In the genomic region with DNA sequence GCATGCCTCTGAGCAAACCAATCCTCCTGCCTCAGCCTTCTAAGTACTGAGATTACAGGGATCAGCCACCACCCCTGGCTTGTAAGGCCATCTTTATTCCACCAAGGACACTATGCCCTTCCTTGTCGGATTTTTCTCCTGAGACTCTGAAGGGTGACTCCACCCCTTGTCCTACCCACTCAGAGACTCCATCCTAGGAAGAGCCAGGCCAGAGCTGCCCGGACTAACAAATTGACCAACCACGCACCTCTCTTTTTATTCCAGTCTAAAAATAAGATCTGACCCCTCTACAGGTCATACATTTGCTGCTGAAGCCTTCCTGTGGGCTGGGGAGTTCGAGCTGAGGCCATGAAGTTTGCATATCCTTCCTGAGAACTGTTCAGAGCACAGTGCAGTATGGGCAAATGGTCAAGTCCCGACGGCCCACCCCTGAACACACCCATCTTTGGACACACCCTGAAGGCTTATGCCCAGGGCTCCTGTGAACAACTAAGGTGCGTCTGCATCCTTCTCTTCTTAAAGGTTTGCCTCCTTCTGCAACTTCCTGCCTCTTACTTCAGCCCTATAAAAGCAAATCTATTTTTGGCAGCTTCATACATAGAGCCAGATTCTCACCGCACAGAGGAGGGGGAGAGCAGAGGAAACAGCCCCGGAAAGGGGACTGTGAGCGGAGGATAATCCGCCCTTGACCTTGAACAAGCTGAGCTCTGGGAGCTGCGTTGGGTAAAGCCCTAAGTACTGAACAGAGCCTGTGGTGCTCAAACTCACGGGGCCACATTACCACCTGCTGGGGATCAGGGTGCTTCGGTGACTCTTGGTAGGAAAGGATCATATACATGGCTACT, we compare ENCODE assay signal across 14 mouse cellular contexts. TPM values are rescaled to one million over a fixed set of nuclear protein-coding genes. Genes with fewer than 3 reads are reported as not detected.
DNase-seq lines count a peak whose midpoint lies in the region; ATAC-seq and TF ChIP-seq lines count a peak whose summit lies in the region.
"Had no signal": no experiment of that assay in that cellular context is flagged by ENCODE, and none has a peak within 500 bp of the region (broad histone marks: within the 10 kb centered on the region; RNA-seq: fewer than 3 reads in every experiment).

No protein-coding gene starts in this region.

- H3K27me3 ChIP-seq in kidney, adult 2 months (replicated peaks; ENCODE audit: control insufficient read depth, insufficient read depth, low read length) = no peaks in the 10 kb centered on the region
- H3K27me3 ChIP-seq in kidney, embryonic 14.5 days (ENCODE audit: control insufficient read depth, insufficient read depth, low read length) = no peaks in the 10 kb centered on the region
- no peaks in the 10 kb centered on the region for H3K27me3 ChIP-seq in forebrain, embryonic 14.5 days (replicated peaks; ENCODE audit: control insufficient read depth, insufficient read depth, low read length)
- H3K27me3 ChIP-seq: embryonic facial prominence, embryonic 12.5 days; forebrain, embryonic 15.5 days; neural tube, embryonic 12.5 days had no signal

- no peak for TF ChIP-seq POLR2A in kidney, adult 2 months (IDR thresholded peaks at IDR 0.05; ENCODE audit: low read depth, low read length)

- no peaks in the 10 kb centered on the region for H3K9me3 ChIP-seq in kidney, embryonic 14.5 days (ENCODE audit: control insufficient read depth, low read length)
- H3K9me3 ChIP-seq in forebrain, embryonic 14.5 days (replicated peaks; ENCODE audit: control insufficient read depth, low read length) = no peaks in the 10 kb centered on the region
- H3K9me3 ChIP-seq: embryonic facial prominence, embryonic 12.5 days; forebrain, embryonic 15.5 days; neural tube, embryonic 12.5 days had no signal

- H3K36me3 ChIP-seq in kidney, adult 2 months (ENCODE audit: control insufficient read depth, insufficient read depth, low read length) = no peaks in the 10 kb centered on the region
- H3K36me3 ChIP-seq in kidney, embryonic 14.5 days (ENCODE audit: control insufficient read depth, insufficient read depth, low read length) = no peaks in the 10 kb centered on the region
- H3K36me3 ChIP-seq in forebrain, embryonic 14.5 days (ENCODE audit: control insufficient read depth, insufficient read depth, low read length) = no peaks in the 10 kb centered on the region
- H3K36me3 ChIP-seq: embryonic facial prominence, embryonic 12.5 days; forebrain, embryonic 15.5 days had no signal

- H3K27ac ChIP-seq in kidney, adult 2 months (ENCODE audit: insufficient read depth, low read depth, low read length) = 0 out of 2 replicates have a peak overlapping the region, but pooled peaks have one; percentile 27
- H3K27ac ChIP-seq in kidney, embryonic 14.5 days (ENCODE audit: low read depth, low read length) = no peak overlapping the region
- H3K27ac ChIP-seq in forebrain, embryonic 14.5 days (ENCODE audit: low read depth, low read length) = no peak overlapping the region
- H3K27ac ChIP-seq: embryonic facial prominence, embryonic 12.5 days; forebrain, embryonic 15.5 days; liver, embryonic 14.5 days; neural tube, embryonic 12.5 days had no signal

- H3K9ac ChIP-seq in kidney, embryonic 14.5 days (ENCODE audit: low read depth, low read length) = no peak overlapping the region
- no peak overlapping the region for H3K9ac ChIP-seq in forebrain, embryonic 14.5 days (ENCODE audit: low read length)
- H3K9ac ChIP-seq: embryonic facial prominence, embryonic 12.5 days; forebrain, embryonic 15.5 days; liver, embryonic 14.5 days; neural tube, embryonic 12.5 days had no signal

- 60% methylated on average over 14 of the region's 14 CpGs for WGBS in kidney, adult 2 months
- WGBS in kidney, embryonic 14.5 days = 73% methylated on average over 14 of the region's 14 CpGs
- 83% methylated on average over 14 of the region's 14 CpGs for WGBS in forebrain, embryonic 14.5 days

- ATAC-seq in kidney, embryonic 14.5 days (ENCODE audit: low FRiP score, low TSS enrichment) = no peak
- ATAC-seq in hematopoietic stem cell, adult 5-6 weeks (replicated peaks in 1 of 2; ENCODE audit: insufficient read depth in 1 of 2, low FRiP score in 2 of 2, low TSS enrichment in 1 of 2, low read depth in 1 of 2, poor library complexity in 2 of 2, severe bottlenecking in 2 of 2) = peak; percentile 15 to 48; a peak in 1 of 4 replicates
- no peak for ATAC-seq in forebrain, embryonic 14.5 days
- ATAC-seq: forebrain, embryonic 15.5 days had no signal

- H3K4me1 ChIP-seq in kidney, adult 2 months (ENCODE audit: control insufficient read depth, insufficient read depth, low read length) = no peaks in the 10 kb centered on the region
- H3K4me1 ChIP-seq in kidney, embryonic 14.5 days (ENCODE audit: control insufficient read depth, insufficient read depth, low read length) = peaks cover 11% of the 10 kb centered on the region; the same call in 1 of the 2 replicates
- H3K4me1 ChIP-seq in forebrain, embryonic 14.5 days (ENCODE audit: control insufficient read depth, insufficient read depth, low read length) = no peaks in the 10 kb centered on the region
- H3K4me1 ChIP-seq: embryonic facial prominence, embryonic 12.5 days; forebrain, embryonic 15.5 days had no signal

- no peak for TF ChIP-seq CTCF in kidney, adult 2 months (conservative IDR thresholded peaks at IDR 0.05; ENCODE audit: insufficient read depth, insufficient read length, low read depth, low read length)

- DNase-seq in kidney, adult 2 months = peak; percentile 42
- peak; percentile 16 for DNase-seq in CD4-positive helper T cell, adult 2 months (ENCODE audit: low read depth, low spot score)
- peak; percentile 55 for DNase-seq in brain, adult 2 months (ENCODE audit: low read depth, low spot score)
- DNase-seq in cerebellum, postnatal 4 days (ENCODE audit: low spot score in 2 of 2) = no peak
- DNase-seq in neural tube, embryonic 10.5 days (ENCODE audit: extremely low spot score, low spot score) = no peak
- DNase-seq in forebrain, embryonic 14.5 days (ENCODE audit: low spot score) = no peak
- DNase-seq: cerebellum, adult 18-20 months had no signal

- H3K4me2 ChIP-seq in kidney, embryonic 14.5 days (replicated peaks; ENCODE audit: low read depth, low read length) = no peak overlapping the region
- H3K4me2 ChIP-seq in forebrain, embryonic 14.5 days (ENCODE audit: low read length) = no peak overlapping the region
- H3K4me2 ChIP-seq: embryonic facial prominence, embryonic 12.5 days; forebrain, embryonic 15.5 days; neural tube, embryonic 12.5 days had no signal

- H3K4me3 ChIP-seq in kidney, adult 2 months (ENCODE audit: insufficient read depth, low read depth, low read length) = no peak overlapping the region
- H3K4me3 ChIP-seq in kidney, embryonic 14.5 days (ENCODE audit: low read length) = no peak overlapping the region
- no peak overlapping the region for H3K4me3 ChIP-seq in forebrain, embryonic 14.5 days (ENCODE audit: low read depth, low read length)
- H3K4me3 ChIP-seq: embryonic facial prominence, embryonic 12.5 days; forebrain, embryonic 15.5 days; neural tube, embryonic 12.5 days had no signal

RNA-seq across cellular contexts. Expression of a gene that starts 24.5 kb away (rescaled TPM):
- 0.16 TPM in 2 replicates for polyA plus RNA-seq in kidney, adult 2 months (2012; rRNA removed)
- not detected in 2 replicates for polyA plus RNA-seq in kidney, embryonic 14.5 days (2014; fragmentation: Nextera tagmentation; extraction: Ambion mirVana)
- total RNA-seq in hematopoietic stem cell, adult 5-6 weeks (2017) = not detected in 2 replicates
- polyA plus RNA-seq in forebrain, embryonic 14.5 days (2014; fragmentation: Nextera tagmentation; extraction: Ambion mirVana) = not detected in 2 replicates
- total RNA-seq: megakaryocyte, adult 5-6 weeks had no signal
- polyA plus RNA-seq: forebrain, embryonic 15.5 days; liver, embryonic 14.5 days; neural tube, embryonic 12.5 days had no signal

RNA-seq across cellular contexts. Expression of a gene that starts 59.3 kb away (rescaled TPM):
- not detected in 2 replicates for polyA plus RNA-seq in kidney, adult 2 months (2012; rRNA removed)
- 0.18 and 0.36 TPM in 2 replicates for polyA plus RNA-seq in kidney, embryonic 14.5 days (2014; fragmentation: Nextera tagmentation; extraction: Ambion mirVana)
- total RNA-seq in hematopoietic stem cell, adult 5-6 weeks (2017) = not detected in 2 replicates
- 0.22 and 0.63 TPM in 2 replicates for polyA plus RNA-seq in forebrain, embryonic 14.5 days (2014; fragmentation: Nextera tagmentation; extraction: Ambion mirVana)
- total RNA-seq: megakaryocyte, adult 5-6 weeks had no signal
- polyA plus RNA-seq: embryonic facial prominence, embryonic 12.5 days; neural tube, embryonic 12.5 days had no signal

Comparison
In these comparisons a context has a peak if more than half of its experiments do, and no peak if none do; other contexts are left out.
1. DNase-seq: peak in kidney, adult 2 months (single experiment), CD4-positive helper T cell, adult 2 months (single experiment) and brain, adult 2 months (single experiment); none in cerebellum, postnatal 4 days (0 of 2), neural tube, embryonic 10.5 days (single experiment) and forebrain, embryonic 14.5 days (single experiment).
2. ATAC-seq: peak in hematopoietic stem cell, adult 5-6 weeks (2 of 2); none in kidney, embryonic 14.5 days (single experiment) and forebrain, embryonic 14.5 days (single experiment).